Mouse (Mus musculus): Measurements from ENCODE around the gene Zic4. TPM values are rescaled to one million over a fixed set of nuclear protein-coding genes. Genes with fewer than 3 reads are reported as not detected.

The Zic4 gene
- total and polyA plus RNA-seq, 2 experiments from 2014 or later = 33.5 to 73.4 TPM

GRCm38 (mm10) chr9:91384136-91384500 is 21.9 kb downstream of the Zic4 start:
- H3K9ac ChIP-seq (replicated peaks; ENCODE audit: low read length, poor library complexity, severe bottlenecking) = no peak overlapping the region; the same call in 1 of the 2 replicates
- peak; percentile 34 for ATAC-seq (ENCODE audit: low FRiP score)
- H3K9me3 ChIP-seq (ENCODE audit: low read length) = no peaks in the 10 kb centered on the region
- no peaks in the 10 kb centered on the region for H3K4me1 ChIP-seq (ENCODE audit: insufficient read depth, low read length)
- H3K27me3 ChIP-seq (ENCODE audit: insufficient read depth, low read length) = peaks cover 62% of the 10 kb centered on the region
- DNase-seq (ENCODE audit: low spot score) = no peak
- peak overlapping the region; percentile 36 for H3K4me2 ChIP-seq (ENCODE audit: low read depth, low read length, poor library complexity, severe bottlenecking)
- H3K4me3 ChIP-seq (ENCODE audit: low read depth, low read length) = no peak overlapping the region
- no peak for TF ChIP-seq CTCF (IDR thresholded peaks at IDR 0.05)
- H3K36me3 ChIP-seq (ENCODE audit: insufficient read depth, low read length) = no peaks in the 10 kb centered on the region
- H3K27ac ChIP-seq (ENCODE audit: low read depth, low read length) = peak overlapping the region; percentile 84
- 4% methylated on average over 30 of the region's 30 CpGs for WGBS

DNA sequence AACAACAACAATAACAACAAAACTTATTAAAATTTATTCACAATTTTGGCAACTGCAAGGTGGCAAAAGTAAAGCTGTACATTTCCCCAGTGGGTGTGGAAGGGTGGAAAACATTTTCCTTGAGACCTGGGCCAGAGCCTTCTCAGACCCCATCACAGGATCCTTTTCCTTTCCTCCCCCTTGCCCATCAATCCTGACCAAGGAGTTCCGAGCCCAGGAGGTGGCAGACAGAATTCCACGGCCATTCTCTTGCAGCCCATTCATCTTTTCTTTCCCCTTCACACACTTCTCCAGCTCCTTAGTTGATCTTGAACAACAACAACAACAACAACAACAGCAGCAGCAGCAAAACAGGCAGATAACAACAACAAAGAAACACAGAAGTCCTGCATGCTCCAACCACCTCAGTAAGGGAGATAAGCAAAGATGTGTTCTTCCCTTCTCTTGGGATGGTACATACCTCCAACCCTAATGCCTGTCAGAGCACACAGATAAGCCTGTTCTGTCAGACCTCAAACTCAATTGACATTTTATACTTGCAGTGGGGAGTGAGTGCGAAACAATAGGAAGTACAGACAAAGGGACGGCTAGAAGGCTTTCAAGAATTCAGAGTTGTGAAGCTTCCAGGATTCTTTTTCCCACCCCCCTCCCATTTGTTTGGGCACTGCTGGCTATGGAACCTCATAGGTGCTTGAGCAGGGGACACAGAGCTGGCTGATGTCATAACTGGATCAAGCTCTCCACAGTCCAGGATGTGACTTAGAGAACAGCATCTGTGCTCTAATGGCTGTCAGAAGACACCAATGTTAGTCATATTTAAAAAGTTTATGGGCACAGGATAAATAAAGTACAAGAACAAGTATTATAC is 22.7 kb downstream of the Zic4 start:
- Histone ChIP-seq H3K27me3 (ENCODE audit: insufficient read depth, low read length) (peaks cover 61% of the 10 kb centered on the region), H3K36me3 (ENCODE audit: insufficient read depth, low read length) (no peaks in the 10 kb centered on the region), H3K27ac (ENCODE audit: low read depth, low read length) (peak overlapping the region; percentile 6; the same call in 1 of the 2 replicates), H3K4me2 (ENCODE audit: low read depth, low read length, poor library complexity, severe bottlenecking) (no peak overlapping the region), H3K4me3 (ENCODE audit: low read depth, low read length) (no peak overlapping the region), H3K4me1 (ENCODE audit: insufficient read depth, low read length) (no peaks in the 10 kb centered on the region), H3K9me3 (ENCODE audit: low read length) (no peaks in the 10 kb centered on the region), H3K9ac (replicated peaks; ENCODE audit: low read length, poor library complexity, severe bottlenecking) (no peak overlapping the region)
- TF ChIP-seq CTCF (IDR thresholded peaks at IDR 0.05) = no peak
- no peak for ATAC-seq (ENCODE audit: low FRiP score)
- DNase-seq (ENCODE audit: low spot score) = no peak
- 26% methylated on average over 4 of the region's 4 CpGs for WGBS

DNA sequence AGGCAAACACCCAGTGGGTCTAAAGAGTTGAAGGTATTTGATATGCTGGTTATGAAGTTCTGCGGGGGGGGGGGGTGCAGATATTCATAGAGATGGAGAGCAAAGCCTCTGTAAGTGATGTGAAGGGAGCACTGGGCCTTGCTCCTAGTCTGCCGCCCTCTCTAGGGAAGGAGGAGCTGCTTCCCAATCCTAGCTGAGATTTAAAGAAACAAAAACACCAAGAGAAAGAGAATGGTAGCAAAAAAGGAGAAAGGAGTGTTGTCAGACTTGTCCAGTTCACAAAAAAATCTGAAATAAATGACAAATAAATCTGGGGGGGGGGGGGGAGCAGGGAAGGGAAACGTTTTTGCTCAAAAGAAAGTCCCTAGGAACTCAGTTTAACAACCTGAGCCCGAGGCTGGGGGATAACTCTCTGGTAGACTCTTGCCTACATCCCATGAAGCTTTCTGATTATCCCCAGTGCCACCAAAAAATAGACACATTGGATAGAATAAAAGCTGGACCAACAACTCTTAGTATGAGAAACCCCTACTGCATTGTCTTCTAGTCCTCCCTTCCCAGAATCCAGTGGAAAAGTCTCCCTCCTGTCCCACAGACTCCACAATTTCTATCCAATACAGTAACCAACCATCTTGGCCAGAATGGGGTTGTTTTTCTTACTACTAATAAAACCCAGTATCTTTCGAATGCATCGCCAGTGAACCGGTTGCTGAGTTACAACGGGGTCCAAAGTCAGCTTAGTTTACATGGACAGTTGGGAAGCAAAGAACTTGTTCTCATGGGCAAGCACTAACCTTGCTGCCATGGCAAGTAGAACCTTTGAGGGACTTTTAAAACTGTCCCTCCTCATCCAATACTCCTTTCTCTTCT is 23.6 kb downstream of the Zic4 start:
- Histone ChIP-seq H3K9ac (replicated peaks; ENCODE audit: low read length, poor library complexity, severe bottlenecking) (no peak overlapping the region), H3K9me3 (ENCODE audit: low read length) (no peaks in the 10 kb centered on the region), H3K4me2 (ENCODE audit: low read depth, low read length, poor library complexity, severe bottlenecking) (no peak overlapping the region), H3K36me3 (ENCODE audit: insufficient read depth, low read length) (no peaks in the 10 kb centered on the region), H3K27ac (ENCODE audit: low read depth, low read length) (peak overlapping the region; percentile 34), H3K4me3 (ENCODE audit: low read depth, low read length) (no peak overlapping the region), H3K27me3 (ENCODE audit: insufficient read depth, low read length) (peaks cover 66% of the 10 kb centered on the region), H3K4me1 (ENCODE audit: insufficient read depth, low read length) (no peaks in the 10 kb centered on the region)
- DNase-seq (ENCODE audit: low spot score) (no peak), ATAC-seq (ENCODE audit: low FRiP score) (no peak)
- WGBS = 10% methylated on average over 8 of the region's 8 CpGs
- no peak for TF ChIP-seq CTCF (IDR thresholded peaks at IDR 0.05)

- WGBS = 7% methylated on average over 17 of the region's 17 CpGs
- Histone ChIP-seq H3K36me3 (ENCODE audit: insufficient read depth, low read length) (no peaks in the 10 kb centered on the region), H3K4me3 (ENCODE audit: low read depth, low read length) (0 out of 2 replicates have a peak overlapping the region, but pooled peaks have one; percentile 1), H3K9me3 (ENCODE audit: low read length) (no peaks in the 10 kb centered on the region), H3K27ac (ENCODE audit: low read depth, low read length) (peak overlapping the region; percentile 47), H3K4me1 (ENCODE audit: insufficient read depth, low read length) (no peaks in the 10 kb centered on the region), H3K4me2 (ENCODE audit: low read depth, low read length, poor library complexity, severe bottlenecking) (peak overlapping the region; percentile 28), H3K9ac (replicated peaks; ENCODE audit: low read length, poor library complexity, severe bottlenecking) (0 out of 2 replicates have a peak overlapping the region, but pooled peaks have one; percentile 29), H3K27me3 (ENCODE audit: insufficient read depth, low read length) (peaks cover 72% of the 10 kb centered on the region)
- no peak for TF ChIP-seq CTCF (IDR thresholded peaks at IDR 0.05)
- DNase-seq (ENCODE audit: low spot score) (peak; percentile 85), ATAC-seq (ENCODE audit: low FRiP score) (no peak)
Measured at GRCm38 (mm10) chr9:91386502-91386890, 24.3 kb downstream of the Zic4 start.

- DNase-seq (ENCODE audit: low spot score) = no peak
- Histone ChIP-seq H3K4me3 (ENCODE audit: low read depth, low read length) (0 out of 2 replicates have a peak overlapping the region, but pooled peaks have one; percentile 1), H3K4me1 (ENCODE audit: insufficient read depth, low read length) (no peaks in the 10 kb centered on the region), H3K27me3 (ENCODE audit: insufficient read depth, low read length) (peaks cover 79% of the 10 kb centered on the region), H3K9me3 (ENCODE audit: low read length) (no peaks in the 10 kb centered on the region), H3K9ac (replicated peaks; ENCODE audit: low read length, poor library complexity, severe bottlenecking) (0 out of 2 replicates have a peak overlapping the region, but pooled peaks have one; percentile 29), H3K36me3 (ENCODE audit: insufficient read depth, low read length) (no peaks in the 10 kb centered on the region), H3K4me2 (ENCODE audit: low read depth, low read length, poor library complexity, severe bottlenecking) (peak overlapping the region; percentile 28), H3K27ac (ENCODE audit: low read depth, low read length) (peak overlapping the region; percentile 47)
- no peak for TF ChIP-seq CTCF (IDR thresholded peaks at IDR 0.05)
- ATAC-seq (ENCODE audit: low FRiP score) = no peak
- 9% methylated on average over 31 of the region's 31 CpGs for WGBS
Measured at GRCm38 (mm10) chr9:91386891-91387739, 24.9 kb downstream of the Zic4 start.

Data from midbrain, postnatal 0 days (tissue).